Mouse (Mus musculus) lung, adult 2 months (tissue): ENCODE data around the gene Grik4.

Experiments
- CTCF ChIP-seq: fragments of 200-500 bp; IDR thresholded peaks from 2 replicates; pipeline ENCODE4 v1.5.1; 2011; ENCODE audit warnings: mild to moderate bottlenecking, low read length, control low read depth; ENCODE audit not compliant: insufficient read depth
- POLR2A ChIP-seq: fragments of 200-500 bp; IDR thresholded peaks from 2 replicates; pipeline ENCODE4 v1.6.1; 2011; ENCODE audit warnings: low read depth, mild to moderate bottlenecking, control low read depth, low read length, borderline replicate concordance; ENCODE audit errors: extremely low read depth

GRCm38 (mm10) chr9:42597525-42597924, 346.8 kb downstream of the Grik4 start:
- TF ChIP-seq POLR2A, result no peak
- no peak for TF ChIP-seq CTCF
